Mouse (Mus musculus) brain, embryonic 18.5 days (tissue): ENCODE results near the gene Ccdc134.

Experiments used
- DNase-seq: peaks from one replicate; pipeline ENCODE4 v3.0.0-alpha.2; 2012; ENCODE audit warnings: low read depth, low spot score

Gene Ccdc134

GRCm38 (mm10) chr15:82170437-82171377 lies 43.0 kb downstream of the Ccdc134 start:
- no peak for DNase-seq

GRCm38 (mm10) chr15:82172648-82173047 lies 44.9 kb downstream of the Ccdc134 start:
- DNase-seq, result no peak

GRCm38 (mm10) chr15:82175091-82175490 lies 47.4 kb downstream of the Ccdc134 start:
- no peak for DNase-seq

GRCm38 (mm10) chr15:82177743-82178290 lies 50.1 kb downstream of the Ccdc134 start:
- no peak for DNase-seq

GRCm38 (mm10) chr15:82181131-82181530 lies 53.4 kb downstream of the Ccdc134 start:
- DNase-seq, result no peak

- no peak for DNase-seq
These were observed 54.6 kb downstream of the Ccdc134 start for GRCm38 (mm10) chr15:82182311-82182710.

- no peak for DNase-seq
These were observed 55.9 kb downstream of the Ccdc134 start for GRCm38 (mm10) chr15:82183596-82183995.

GRCm38 (mm10) chr15:82184183-82184582 lies 56.5 kb downstream of the Ccdc134 start:
- no peak for DNase-seq

GRCm38 (mm10) chr15:82184656-82185055 lies 56.9 kb downstream of the Ccdc134 start:
- no peak for DNase-seq

- DNase-seq, result no peak
These were observed 57.5 kb downstream of the Ccdc134 start for GRCm38 (mm10) chr15:82185062-82185783.

- DNase-seq, result no peak
These were observed 58.4 kb downstream of the Ccdc134 start for GRCm38 (mm10) chr15:82186131-82186530.

- DNase-seq, result no peak
These were observed 59.2 kb downstream of the Ccdc134 start for GRCm38 (mm10) chr15:82186931-82187330.

GRCm38 (mm10) chr15:82187401-82187800 lies 59.7 kb downstream of the Ccdc134 start:
- DNase-seq, result no peak

GRCm38 (mm10) chr15:82187924-82188323 lies 60.2 kb downstream of the Ccdc134 start:
- DNase-seq, result no peak

- DNase-seq, result no peak
These were observed 60.9 kb downstream of the Ccdc134 start for GRCm38 (mm10) chr15:82188481-82189240.
